Mouse (Mus musculus) layer of hippocampus, adult 11-12 months (tissue): ENCODE results near the gene Myl6.
"Not testable (repeated sequence)": the region's sequence is repeated elsewhere in the genome, so short reads cannot be mapped to it uniquely, and the experiment has no call there.

Experiments used
- DNase-seq: peaks from one replicate; pipeline ENCODE4 v3.0.0; 2022; ENCODE audit warnings: low spot score

Gene Myl6

GRCm38 (mm10) chr10:128509831-128510230, 15.9 kb upstream of the Myl6 start:
- no peak for DNase-seq

GRCm38 (mm10) chr10:128509203-128509602, 15.3 kb upstream of the Myl6 start:
- no peak for DNase-seq

- no peak for DNase-seq
These were observed 14.3 kb upstream of the Myl6 start for GRCm38 (mm10) chr10:128508260-128508659.

- DNase-seq, result no peak
These were observed 12.0 kb upstream of the Myl6 start for GRCm38 (mm10) chr10:128505974-128506373.

GRCm38 (mm10) chr10:128505371-128505667, 11.4 kb upstream of the Myl6 start:
- DNase-seq, result not testable (repeated sequence)

- no peak for DNase-seq
These were observed 10.9 kb upstream of the Myl6 start for GRCm38 (mm10) chr10:128504641-128505370.

GRCm38 (mm10) chr10:128504012-128504411, 10.1 kb upstream of the Myl6 start:
- DNase-seq, result no peak

- no peak for DNase-seq
These were observed 9.6 kb upstream of the Myl6 start for GRCm38 (mm10) chr10:128503532-128503931.

GRCm38 (mm10) chr10:128502341-128502740, 8.4 kb upstream of the Myl6 start:
- DNase-seq, result no peak

GRCm38 (mm10) chr10:128499116-128499671, 5.2 kb upstream of the Myl6 start:
- DNase-seq, result peak; percentile 67

- DNase-seq, result peak; percentile 96
These were observed 4.6 kb upstream of the Myl6 start, which contains the start of gene Myl6b for GRCm38 (mm10) chr10:128498590-128498989. TSS of gene Myl6b (minus strand) at chr10:128498685.

GRCm38 (mm10) chr10:128497134-128497737, 3.3 kb upstream of the Myl6 start:
- no peak for DNase-seq

- DNase-seq, result no peak
These were observed 2.6 kb upstream of the Myl6 start for GRCm38 (mm10) chr10:128496509-128497077.

- no peak for DNase-seq
These were observed 2.0 kb upstream of the Myl6 start for GRCm38 (mm10) chr10:128495903-128496302.

- no peak for DNase-seq
These were observed 1.3 kb upstream of the Myl6 start for GRCm38 (mm10) chr10:128495270-128495669.

GRCm38 (mm10) chr10:128494667-128495245, 811 bp upstream of the Myl6 start:
- DNase-seq, result no peak

- DNase-seq, result no peak
These were observed 638 bp downstream of the Myl6 start for GRCm38 (mm10) chr10:128493319-128493694.

- peak; percentile 56 for DNase-seq
These were observed 1.2 kb downstream of the Myl6 start for GRCm38 (mm10) chr10:128492633-128493311.

GRCm38 (mm10) chr10:128492051-128492450, 1.9 kb downstream of the Myl6 start:
- not testable (repeated sequence) for DNase-seq

GRCm38 (mm10) chr10:128491495-128491894, 2.5 kb downstream of the Myl6 start:
- no peak for DNase-seq

GRCm38 (mm10) chr10:128490912-128491311, 3.0 kb downstream of the Myl6 start:
- no peak for DNase-seq

- DNase-seq, result no peak
These were observed 3.7 kb downstream of the Myl6 start for GRCm38 (mm10) chr10:128490232-128490631.
